Mouse (Mus musculus): ENCODE data around the gene Phb2.

- TF ChIP-seq POLR2A (IDR thresholded peaks at IDR 0.05; ENCODE audit: low read depth, low read length) (no peak), CTCF (conservative IDR thresholded peaks at IDR 0.05; ENCODE audit: insufficient read depth, insufficient read length, low read depth, low read length) (no peak)
Measured at GRCm38 (mm10) chr6:124663424-124663795, 48.7 kb upstream of the Phb2 start.

All from kidney, adult 2 months (tissue).